Mouse (Mus musculus) forelimb bud, embryonic 11.5 days (tissue): Measurements from ENCODE around the gene Bbs2.
A peak's percentile ranks its signal among the peaks of the same experiment; 100 is the strongest.

Experiments
- DNase-seq: peaks from one replicate; pipeline ENCODE4 v3.0.0-alpha.2; 2012; ENCODE audit warnings: low read depth, low spot score

The Bbs2 gene

DNA sequence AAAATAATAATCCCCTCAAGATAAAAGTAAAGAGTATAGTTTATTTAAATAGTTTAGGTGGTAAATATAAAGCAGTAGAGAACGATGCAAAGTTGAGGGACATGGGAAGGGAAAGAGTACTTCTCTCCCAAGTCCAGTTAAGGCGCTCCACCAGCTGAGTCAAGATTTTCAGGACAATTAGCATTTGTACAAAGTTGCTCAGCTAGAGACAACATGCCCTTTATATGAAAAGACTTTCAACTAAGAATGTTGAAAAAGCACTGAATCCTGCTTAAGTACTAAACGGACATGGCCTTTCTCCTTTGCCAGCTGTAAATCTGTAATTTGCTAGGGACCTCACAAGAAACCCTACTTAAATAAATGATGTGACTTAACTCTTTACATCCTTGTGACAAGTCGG is 268 bp upstream of the Bbs2 start:
- peak; percentile 4 for DNase-seq

DNA sequence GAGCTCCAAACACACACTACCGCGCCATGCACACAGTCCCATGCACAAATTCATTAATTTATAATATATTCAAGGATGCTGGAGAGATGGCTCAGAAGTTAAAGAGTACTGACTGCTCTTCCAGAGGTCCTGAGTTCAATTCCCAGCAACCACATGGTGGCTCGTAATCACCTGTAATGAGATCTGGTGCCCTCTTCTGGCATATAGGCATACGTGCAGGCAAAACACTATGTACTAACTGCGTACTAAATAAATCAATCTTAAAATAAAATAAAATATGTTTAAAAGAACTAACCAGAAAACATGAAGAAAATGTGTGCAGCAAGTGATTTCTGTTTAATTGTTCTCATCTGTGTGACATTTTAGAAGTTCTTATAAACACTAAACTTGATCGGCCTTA is 4.4 kb downstream of the Bbs2 start:
- DNase-seq = no peak

DNA sequence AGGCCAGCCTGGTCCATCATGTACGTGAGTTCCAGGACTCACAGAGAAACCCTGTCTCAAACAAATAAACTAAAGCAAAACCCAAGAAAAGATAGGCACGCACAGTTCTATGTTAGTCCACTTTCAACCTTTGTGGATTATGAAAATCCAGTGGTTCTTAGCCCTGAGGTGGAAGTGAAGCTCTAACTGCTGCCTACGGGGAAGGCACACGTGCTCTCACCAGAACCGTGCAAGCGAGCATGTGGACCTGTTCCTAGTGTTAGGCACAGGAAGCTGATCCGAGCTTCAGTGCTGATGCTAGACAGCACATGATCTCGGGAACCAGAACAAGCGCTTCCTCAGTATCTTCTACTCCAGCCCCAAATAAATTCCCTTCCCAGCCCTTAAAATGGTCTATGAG is 5.9 kb downstream of the Bbs2 start:
- no peak for DNase-seq

DNA sequence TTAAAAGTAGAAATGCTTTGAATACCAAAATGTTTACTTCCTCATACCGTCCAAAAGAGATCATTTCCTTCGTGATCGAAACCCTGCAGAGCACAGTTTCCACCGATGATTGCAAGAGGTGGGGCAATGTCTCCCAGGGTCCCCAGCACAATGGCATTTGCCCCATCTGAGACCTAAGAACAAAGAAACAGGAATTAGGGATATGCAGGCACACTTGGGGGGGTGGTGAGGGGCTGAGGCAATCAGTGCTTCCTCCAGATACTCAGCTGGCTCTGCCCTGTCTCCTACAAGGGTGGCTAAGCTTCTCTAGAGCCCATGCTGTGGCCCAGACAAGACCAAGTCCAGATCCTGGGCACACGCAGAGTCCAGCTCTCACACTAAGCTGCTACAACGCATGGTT is 9.0 kb downstream of the Bbs2 start:
- no peak for DNase-seq

DNA sequence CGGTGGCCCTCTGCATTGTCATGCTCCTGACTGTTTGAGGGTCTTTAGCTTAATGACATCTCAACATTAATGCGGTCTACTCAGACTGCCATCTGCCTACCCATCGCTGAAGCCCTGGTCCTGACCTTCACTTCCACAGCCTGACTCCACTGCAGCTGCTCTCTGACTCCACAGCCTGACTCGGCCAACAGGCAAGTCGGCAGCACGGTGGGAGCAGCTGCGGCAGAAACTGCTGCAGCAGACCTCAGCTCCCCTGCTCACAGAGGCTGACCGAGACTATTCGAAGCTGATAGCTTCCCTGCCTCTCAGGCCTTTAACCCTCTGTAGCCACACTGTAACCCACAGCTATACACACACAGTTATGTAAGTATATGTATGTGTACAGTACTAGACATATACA is 10.8 kb downstream of the Bbs2 start:
- DNase-seq = no peak

DNA sequence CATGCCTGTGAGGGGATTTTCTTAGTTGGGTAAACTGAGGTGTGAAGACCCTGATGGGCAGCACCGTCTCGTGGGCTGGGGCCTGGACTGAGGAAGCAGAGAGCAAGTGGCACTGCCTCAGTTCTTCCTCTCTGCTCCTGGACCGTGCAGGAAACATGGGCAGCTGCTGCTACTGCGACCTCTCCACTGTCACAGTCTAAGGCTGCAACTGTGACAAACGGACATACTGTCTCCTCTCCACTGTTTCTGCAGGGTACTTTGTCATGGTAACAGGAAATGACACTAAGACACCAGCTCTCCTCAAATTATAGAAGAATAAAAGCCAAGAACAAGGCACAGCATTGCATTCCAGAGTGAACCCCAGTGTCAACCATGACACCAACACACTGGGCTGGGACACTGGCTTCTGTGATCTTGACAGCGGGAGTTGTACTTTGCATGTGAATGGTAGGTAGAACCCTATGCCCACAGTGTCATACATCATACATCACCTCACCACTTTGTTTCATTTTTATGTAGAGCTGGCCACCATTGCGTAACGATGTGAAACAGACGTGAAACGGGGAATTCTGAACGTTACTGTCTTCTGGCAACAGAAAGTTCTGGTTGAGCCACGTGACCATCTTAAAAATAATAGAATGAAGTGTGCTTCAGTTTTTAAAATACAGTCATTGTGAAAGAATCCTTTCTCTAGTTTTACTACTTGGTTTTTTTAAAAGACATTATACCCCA is 22.1 kb downstream of the Bbs2 start:
- no peak for DNase-seq

DNA sequence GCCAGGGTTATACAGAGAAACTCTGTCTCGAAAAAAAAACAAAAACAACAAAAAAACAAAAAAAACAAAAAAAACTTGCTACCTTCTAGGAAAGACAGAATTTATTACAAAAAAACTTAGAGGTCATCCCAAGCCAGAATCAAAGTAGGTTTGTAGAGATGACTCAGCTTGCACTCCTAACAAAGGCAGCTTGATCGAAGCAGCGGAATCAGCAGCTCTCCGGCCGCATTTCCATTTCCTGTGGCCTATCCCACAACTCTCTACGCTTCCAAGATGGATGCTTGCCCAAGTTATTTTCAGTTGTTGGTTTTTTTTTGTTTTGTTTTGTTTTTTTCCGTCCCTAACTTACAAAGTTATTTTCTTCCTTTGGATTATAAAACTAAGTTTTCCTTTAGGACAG is 29.9 kb downstream of the Bbs2 start:
- DNase-seq = no peak

DNA sequence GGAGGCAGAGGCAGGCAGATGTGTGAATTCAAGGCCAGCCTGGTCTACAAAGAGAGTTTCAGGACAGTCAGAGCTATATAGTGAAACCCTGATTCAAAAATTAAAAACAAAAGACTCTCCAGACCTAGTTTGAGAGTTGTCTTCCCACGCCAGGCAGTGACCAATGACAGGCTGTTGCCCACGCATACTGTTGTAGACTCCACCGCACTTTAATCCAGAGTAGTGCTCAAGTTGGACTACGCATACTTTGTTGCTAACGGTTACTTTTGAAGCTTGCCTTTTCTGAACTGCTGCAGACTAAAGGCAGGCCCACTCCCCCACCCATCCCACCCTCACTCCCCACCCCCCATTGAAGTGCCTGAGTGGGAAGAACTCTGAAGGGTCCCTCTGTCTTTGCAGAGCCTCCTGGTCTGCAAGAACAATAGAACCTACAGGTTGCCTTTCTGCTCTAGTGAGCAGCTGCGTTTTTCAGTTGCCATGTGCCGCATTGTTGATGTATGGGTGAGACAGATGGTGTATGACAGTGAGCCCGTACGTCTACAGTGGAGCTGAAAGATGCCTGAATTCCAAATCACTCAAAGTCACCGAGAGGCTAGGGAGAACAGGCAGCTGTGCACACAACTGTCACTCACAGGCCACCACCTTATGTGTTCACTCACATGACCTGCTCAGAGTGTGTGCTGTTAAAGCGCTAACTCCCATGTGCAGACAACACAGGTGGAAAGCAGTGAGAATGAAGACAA is 32.4 kb downstream of the Bbs2 start:
- DNase-seq = no peak

DNA sequence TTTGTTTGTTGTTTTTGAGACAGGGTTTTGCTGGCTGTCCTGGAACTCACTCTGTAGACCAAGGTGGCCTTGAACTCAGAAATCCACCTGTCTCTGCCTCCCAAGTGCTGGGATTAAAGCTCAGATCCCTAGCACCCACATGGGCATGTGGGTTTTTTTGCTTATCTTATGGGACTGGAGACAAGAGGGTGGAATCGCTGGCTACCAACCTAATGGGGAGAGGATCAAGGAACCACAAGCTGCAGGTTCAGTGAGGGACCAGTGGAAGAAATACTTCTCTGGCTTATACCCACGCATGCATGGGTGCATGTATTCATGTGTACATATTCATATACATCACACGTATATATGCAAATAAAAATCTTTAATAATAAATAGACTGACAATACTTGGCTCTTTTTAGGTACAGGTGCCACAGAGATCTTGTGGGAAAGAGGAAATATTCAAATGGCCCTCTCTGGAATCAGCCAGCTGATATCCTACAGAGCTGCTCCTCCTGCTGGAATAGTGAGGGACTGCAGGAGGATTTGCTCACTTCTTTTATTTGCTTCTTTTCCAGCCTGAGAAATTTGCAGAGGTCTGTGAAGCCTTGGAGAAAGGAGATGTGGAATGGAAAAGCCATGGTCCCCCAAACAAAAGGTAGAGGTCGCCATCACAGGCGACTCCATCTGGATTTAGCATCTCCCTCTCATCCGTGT is 41.4 kb downstream of the Bbs2 start:
- DNase-seq = peak; percentile 44

DNA sequence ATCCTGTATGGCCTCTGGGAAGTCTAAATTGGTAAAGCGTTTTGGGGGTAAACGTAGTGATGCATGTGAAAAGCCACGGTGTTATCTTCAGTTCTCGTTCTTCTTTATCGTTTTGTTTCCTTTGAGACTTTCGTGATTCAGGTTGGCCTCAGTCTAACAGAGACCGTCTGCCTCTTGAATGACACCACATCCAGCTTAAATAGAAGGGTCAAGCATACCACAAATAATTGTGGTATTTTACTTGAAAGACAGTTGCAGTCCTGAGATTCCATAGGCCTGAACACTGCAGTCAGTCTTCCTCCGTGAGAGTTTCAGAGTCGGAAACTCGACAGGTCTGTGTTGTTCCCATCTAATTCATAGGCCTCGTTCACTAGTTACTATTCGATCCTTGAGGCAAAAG is 46.0 kb downstream of the Bbs2 start:
- DNase-seq = no peak

DNA sequence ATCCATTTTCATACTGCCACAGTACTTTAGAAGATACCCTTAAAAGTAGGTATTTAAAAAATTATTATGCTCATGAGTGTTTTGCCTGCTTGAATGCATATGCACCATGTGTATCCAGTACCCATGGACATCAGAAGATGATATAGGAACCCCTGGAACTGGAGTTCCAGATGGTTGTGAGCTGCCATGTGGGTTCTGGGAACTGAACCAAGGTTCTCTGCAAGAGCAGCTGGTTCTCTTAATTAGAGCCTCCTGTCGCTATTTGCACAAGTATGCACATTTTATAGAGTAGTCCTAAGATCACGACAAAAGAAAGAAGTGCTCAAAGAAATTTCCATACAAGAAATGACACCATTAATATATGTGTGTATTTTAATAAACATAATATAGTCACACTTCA is 50.9 kb downstream of the Bbs2 start:
- DNase-seq = no peak

DNA sequence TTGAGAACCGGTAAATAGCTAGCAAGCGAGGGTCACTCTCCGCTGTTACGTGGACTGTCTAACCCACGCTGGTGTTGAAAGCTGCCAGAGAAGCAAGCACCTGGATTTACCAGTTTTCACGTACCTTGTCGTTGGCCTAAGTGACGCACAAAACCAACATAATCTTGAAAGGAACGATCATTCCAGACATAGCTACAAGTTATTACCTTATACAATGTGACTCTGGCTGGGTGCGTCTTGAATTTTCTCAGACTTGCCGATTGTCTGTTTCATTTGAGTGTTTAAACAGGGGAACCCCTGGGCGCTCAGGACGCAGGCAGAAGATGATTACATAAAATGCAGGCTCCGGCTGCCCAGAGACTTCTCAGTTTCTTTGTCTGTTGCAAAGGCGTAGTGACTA is 60.9 kb downstream of the Bbs2 start:
- DNase-seq = no peak

DNA sequence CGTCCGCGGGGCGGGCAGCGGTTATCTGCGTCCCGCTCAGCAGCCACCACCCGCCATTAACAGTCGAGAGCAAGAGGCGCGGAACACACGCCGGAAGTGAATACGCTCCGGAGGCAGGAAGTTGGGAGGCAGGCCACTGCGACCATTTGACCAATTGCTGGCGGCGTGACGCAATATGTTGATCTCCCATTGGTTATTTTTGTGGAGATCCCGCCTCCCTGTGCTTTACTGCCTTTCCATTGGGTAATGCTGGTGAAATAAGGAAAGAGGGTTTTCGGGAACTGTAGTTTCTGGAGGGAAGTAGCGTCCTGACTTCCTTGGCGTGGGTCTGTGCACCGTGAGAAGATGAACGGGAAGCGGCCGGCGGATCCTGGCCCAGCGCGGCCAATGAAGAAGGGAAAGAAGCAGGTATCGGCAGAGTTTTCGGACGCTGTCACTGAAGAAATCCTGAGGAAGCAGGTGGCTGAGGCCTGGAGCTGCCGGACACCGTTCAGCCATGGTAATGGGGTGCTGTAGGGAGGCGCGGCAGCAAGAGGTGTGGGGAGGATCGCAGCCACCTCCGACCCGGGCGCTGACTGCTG is 61.7 kb downstream of the Bbs2 start, which contains the start of the genes Nudt21 and Ogfod1:
Gene Nudt21 (minus strand): TSS at position 88 of the 581 bp plus-strand sequence.
Gene Ogfod1 (plus strand): TSS at position 255 of the 581 bp plus-strand sequence.
- DNase-seq = peak; percentile 99

DNA sequence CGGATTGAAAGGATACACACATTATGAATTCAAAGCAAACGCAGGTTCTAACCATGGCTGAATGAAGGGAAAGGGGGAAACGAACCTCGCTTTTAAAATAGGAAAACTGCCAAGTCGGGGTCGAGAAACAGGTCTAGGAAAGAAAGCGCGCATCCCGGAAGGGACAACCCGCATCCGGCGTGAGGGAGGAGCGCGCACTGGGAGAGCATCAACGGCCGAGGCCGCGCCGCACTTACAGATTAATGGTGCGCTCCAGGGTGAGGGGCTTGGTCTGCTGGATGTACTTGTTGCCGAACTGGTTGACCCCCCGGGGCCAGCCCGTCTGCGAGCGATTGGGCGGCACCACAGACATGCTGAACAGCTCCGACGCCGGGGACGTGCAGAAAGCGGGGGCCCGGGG is 62.2 kb downstream of the Bbs2 start:
- peak; percentile 59 for DNase-seq

DNA sequence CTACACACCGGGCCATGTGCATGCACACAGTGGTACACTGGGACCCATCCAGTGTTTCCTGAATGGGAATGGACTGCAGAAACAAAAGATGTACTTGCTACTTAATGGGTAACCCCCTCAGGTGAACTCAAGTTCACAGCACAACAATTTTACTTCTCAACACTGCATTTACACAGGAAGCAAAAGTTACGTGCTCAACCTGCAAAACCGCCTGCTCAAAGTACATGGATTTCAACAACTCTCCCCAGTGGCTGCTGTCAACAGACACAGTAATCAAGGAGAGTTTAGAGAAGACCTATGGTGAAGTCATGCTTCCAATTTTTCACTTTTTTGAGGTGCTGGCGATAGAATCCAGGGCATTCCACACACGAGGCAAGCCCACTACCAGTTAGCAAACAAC is 63.5 kb downstream of the Bbs2 start:
- no peak for DNase-seq

DNA sequence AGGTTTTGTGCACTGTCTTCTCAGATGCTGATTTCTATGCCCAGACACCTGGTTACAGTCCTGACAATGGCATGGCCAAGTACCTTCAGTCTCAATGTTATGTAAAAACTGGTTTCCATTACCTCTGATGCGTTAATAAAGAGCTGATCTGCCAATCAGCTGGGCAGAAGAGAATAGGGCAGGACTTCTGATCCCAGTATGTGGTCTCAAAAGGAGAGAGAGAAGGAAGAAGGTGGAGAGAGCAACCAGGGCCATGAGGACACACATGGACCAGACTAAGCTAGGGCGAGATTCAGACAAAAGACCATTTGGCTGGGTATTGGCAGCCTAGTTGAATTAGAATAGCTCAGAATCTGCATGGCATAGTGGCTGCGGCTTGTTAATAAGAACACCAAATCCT is 65.1 kb downstream of the Bbs2 start:
- DNase-seq = no peak

DNA sequence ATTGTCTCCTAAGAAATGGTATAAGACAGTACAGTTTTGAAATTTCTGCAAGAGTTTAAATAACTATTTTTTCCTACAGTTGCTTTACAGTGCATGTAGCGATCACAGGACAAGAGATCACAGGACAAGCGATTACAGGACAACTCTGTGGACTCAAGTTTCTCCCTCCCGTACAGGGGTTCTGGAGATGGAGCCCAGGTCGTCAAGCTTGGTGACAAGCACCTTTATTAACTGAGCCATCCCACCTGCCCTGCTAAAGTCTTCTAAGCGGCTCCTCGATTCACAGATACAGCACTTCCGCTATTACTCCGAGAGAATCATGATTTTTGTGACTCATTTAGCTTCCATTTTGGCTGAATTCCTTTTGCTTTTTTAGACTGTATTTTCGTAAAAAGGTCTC is 69.0 kb downstream of the Bbs2 start:
- DNase-seq = no peak

DNA sequence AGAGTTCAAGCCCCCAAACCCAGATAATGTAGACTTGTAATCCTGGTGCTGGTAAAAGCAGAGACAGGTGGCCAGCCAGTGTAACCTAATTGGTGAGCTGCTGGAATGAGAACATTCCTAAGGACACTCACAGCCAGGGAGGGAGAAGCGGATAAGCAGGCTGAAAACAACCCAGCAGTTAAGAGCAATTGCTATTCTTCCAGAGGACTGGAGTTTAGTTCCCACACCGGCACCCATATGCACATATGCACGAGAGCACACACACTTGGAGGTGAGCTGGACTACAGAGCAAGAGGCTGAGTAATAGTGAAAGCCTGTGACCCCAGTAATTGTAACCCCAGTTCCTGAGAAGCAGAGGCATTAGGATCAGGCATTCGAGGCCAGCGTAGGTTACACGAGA is 74.8 kb downstream of the Bbs2 start:
- no peak for DNase-seq
